Mouse (Mus musculus) midbrain, embryonic 12.5 days (tissue): ENCODE results near the gene Ufc1. TPM values are rescaled to one million over a fixed set of nuclear protein-coding genes. Genes with fewer than 3 reads are reported as not detected.
"Not testable (repeated sequence)": the region's sequence is repeated elsewhere in the genome, so short reads cannot be mapped to it uniquely, and the experiment has no call there.

ENCODE experiments used
- ATAC-seq: fragments of 200-750 bp; cut with Nextera tagmentation; 2 replicates; pipeline ENCODE4 v1.8.0; 2017; ENCODE audit warnings: low read depth, moderate TSS enrichment, moderate library complexity; ENCODE audit not compliant: low FRiP score
- H3K27ac ChIP-seq: fragments of 300-500 bp; sonication (generic); replicated peaks from 2 replicates; pipeline ENCODE4 v1.5.1; 2016; ENCODE audit warnings: mild to moderate bottlenecking
- H3K27me3 ChIP-seq: fragments of 300-500 bp; sonication (generic); 2 replicates; pipeline ENCODE4 v1.6.1; 2016; ENCODE audit warnings: mild to moderate bottlenecking
- H3K36me3 ChIP-seq: fragments of 300-500 bp; sonication (generic); 2 replicates; pipeline ENCODE4 v1.6.1; 2016
- H3K4me1 ChIP-seq: fragments of 300-500 bp; sonication (generic); 2 replicates; pipeline ENCODE4 v1.6.1; 2016
- H3K4me2 ChIP-seq: fragments of 300-500 bp; sonication (generic); replicated peaks from 2 replicates; pipeline ENCODE4 v1.6.1; 2016; ENCODE audit warnings: mild to moderate bottlenecking, moderate library complexity
- H3K4me3 ChIP-seq: fragments of 300-500 bp; sonication (generic); 2 replicates; pipeline ENCODE4 v1.5.1; 2016; ENCODE audit warnings: mild to moderate bottlenecking
- H3K9ac ChIP-seq: fragments of 300-500 bp; sonication (generic); replicated peaks from 2 replicates; pipeline ENCODE4 v1.6.1; 2016; ENCODE audit warnings: mild to moderate bottlenecking, moderate library complexity
- H3K9me3 ChIP-seq: fragments of 300-500 bp; sonication (generic); 2 replicates; pipeline ENCODE4 v1.6.1; 2016; ENCODE audit warnings: mild to moderate bottlenecking
- WGBS: fragments of 180-500 bp; shearing (Covaris S2); methylation state at CpG from one replicate; pipeline ENCODE4 v1.1.7; 2016; 5-methylcytosine and 5-hydroxymethylcytosine counted together
- polyA plus RNA-seq: library from polyadenylated mRNA; unstranded; fragments of >200 nt; fragmentation: Nextera tagmentation; extraction: Ambion mirVana; gene quantifications from 2 replicates; pipeline ENCODE4 v1.2.1, GENCODE M21; 2016

The Ufc1 gene
- 106 TPM in 2 replicates for polyA plus RNA-seq

- peak within 1 kb of the TSS; percentile 79 for H3K4me3 ChIP-seq
- H3K9me3 ChIP-seq = no peaks in the 10 kb centered on the region
- H3K27ac ChIP-seq = peak within 1 kb of the TSS; percentile 93
- ATAC-seq = peak; percentile 82
- H3K4me2 ChIP-seq = peak within 1 kb of the TSS; percentile 74
- peaks cover 5% of the 10 kb centered on the region; the same call in 1 of the 2 replicates for H3K36me3 ChIP-seq
- peak within 1 kb of the TSS; percentile 78 for H3K9ac ChIP-seq
- under 1% methylated on average over 42 of the region's 42 CpGs for WGBS
- peaks cover 9% of the 10 kb centered on the region; the same call in 1 of the 2 replicates for H3K4me1 ChIP-seq
- peaks cover 28% of the 10 kb centered on the region for H3K27me3 ChIP-seq
These were observed at the start of gene Ufc1 for GRCm38 (mm10) chr1:171294298-171295062. Ufc1 (minus strand) TSS chr1:171295024.

- Histone ChIP-seq H3K4me3 (no peak overlapping the region), H3K27me3 (no peaks in the 10 kb centered on the region), H3K27ac (no peak overlapping the region), H3K9me3 (peaks cover 6% of the 10 kb centered on the region; the same call in 1 of the 2 replicates), H3K36me3 (peaks cover 45% of the 10 kb centered on the region), H3K4me2 (peak overlapping the region; percentile 82), H3K4me1 (peaks cover 30% of the 10 kb centered on the region), H3K9ac (no peak overlapping the region)
- ATAC-seq = no peak
- 85% methylated on average over 8 of the region's 9 CpGs for WGBS
These were observed 49.3 kb upstream of the Ufc1 start for GRCm38 (mm10) chr1:171343922-171344677.

GRCm38 (mm10) chr1:171342262-171343207 lies 47.7 kb upstream of the Ufc1 start:
- Histone ChIP-seq H3K4me1 (peaks cover 30% of the 10 kb centered on the region), H3K36me3 (peaks cover 60% of the 10 kb centered on the region), H3K4me2 (no peak overlapping the region), H3K9me3 (peaks cover 6% of the 10 kb centered on the region; the same call in 1 of the 2 replicates), H3K9ac (no peak overlapping the region), H3K4me3 (no peak overlapping the region), H3K27me3 (no peaks in the 10 kb centered on the region), H3K27ac (no peak overlapping the region)
- no peak for ATAC-seq
- WGBS = 95% methylated on average over 16 of the region's 16 CpGs

GRCm38 (mm10) chr1:171330216-171330560 lies 35.4 kb upstream of the Ufc1 start:
- H3K9me3 ChIP-seq = no peaks in the 10 kb centered on the region
- WGBS = 2% methylated on average over 4 of the region's 4 CpGs
- ATAC-seq = no peak; the same call in 1 of the 2 replicates

GRCm38 (mm10) chr1:171329433-171330215 lies 34.8 kb upstream of the Ufc1 start:
- Histone ChIP-seq H3K4me1 (peaks cover 38% of the 10 kb centered on the region), H3K4me3 (peak overlapping the region; percentile 88), H3K27ac (peak overlapping the region; percentile 98), H3K4me2 (peak overlapping the region; percentile 78), H3K9ac (peak overlapping the region; percentile 85), H3K36me3 (peaks cover 5% of the 10 kb centered on the region; the same call in 1 of the 2 replicates), H3K9me3 (no peaks in the 10 kb centered on the region), H3K27me3 (no peaks in the 10 kb centered on the region)
- WGBS = 1% methylated on average over 54 of the region's 61 CpGs
- peak; percentile 90 for ATAC-seq

More at GRCm38 (mm10) chr1:171330216-171330560, 35.4 kb upstream of the Ufc1 start:
- Histone ChIP-seq H3K9ac (peak overlapping the region; percentile 85), H3K27ac (peak overlapping the region; percentile 98), H3K4me2 (peak overlapping the region; percentile 78), H3K4me1 (peaks cover 38% of the 10 kb centered on the region), H3K27me3 (no peaks in the 10 kb centered on the region), H3K36me3 (peaks cover 8% of the 10 kb centered on the region; the same call in 1 of the 2 replicates), H3K4me3 (peak overlapping the region; percentile 88)

- Histone ChIP-seq H3K27ac (peak within 1 kb of the TSS; percentile 98), H3K4me1 (peaks cover 38% of the 10 kb centered on the region)
These were observed 34.1 kb upstream of the Ufc1 start, which contains the start of gene Dedd for GRCm38 (mm10) chr1:171328839-171329432. Dedd (plus strand) TSS chr1:171329145.

GRCm38 (mm10) chr1:171328244-171328643 lies 33.4 kb upstream of the Ufc1 start:
- ATAC-seq = no peak
- H3K9me3 ChIP-seq = no peaks in the 10 kb centered on the region
- no peaks in the 10 kb centered on the region for H3K27me3 ChIP-seq
- peak overlapping the region; percentile 85 for H3K9ac ChIP-seq
- peak overlapping the region; percentile 98 for H3K27ac ChIP-seq
- H3K4me2 ChIP-seq = peak overlapping the region; percentile 78
- H3K4me3 ChIP-seq = peak overlapping the region; percentile 88
- H3K4me1 ChIP-seq = peaks cover 34% of the 10 kb centered on the region
- WGBS = 43% methylated on average over 9 of the region's 9 CpGs
- 0 out of 2 replicates have a peak, but pooled peaks cover 3% of the 10 kb centered on the region for H3K36me3 ChIP-seq

More at GRCm38 (mm10) chr1:171328839-171329432, 34.1 kb upstream of the Ufc1 start, which contains the start of gene Dedd:
- peak within 1 kb of the TSS; percentile 78 for H3K4me2 ChIP-seq
- under 1% methylated on average over 46 of the region's 48 CpGs for WGBS
- peak within 1 kb of the TSS; percentile 88 for H3K4me3 ChIP-seq
- H3K27me3 ChIP-seq = no peaks in the 10 kb centered on the region
- ATAC-seq = peak; percentile 95
- 0 out of 2 replicates have a peak, but pooled peaks cover 3% of the 10 kb centered on the region for H3K36me3 ChIP-seq
- peak within 1 kb of the TSS; percentile 85 for H3K9ac ChIP-seq
- no peaks in the 10 kb centered on the region for H3K9me3 ChIP-seq

- H3K4me3 ChIP-seq, H3K9me3 ChIP-seq, H3K27me3 ChIP-seq, H3K9ac ChIP-seq, H3K27ac ChIP-seq, H3K4me2 ChIP-seq, H3K36me3 ChIP-seq, ATAC-seq: not testable (repeated sequence)
- H3K4me1 ChIP-seq = peaks cover 28% of the 10 kb centered on the region
- 90% methylated on average over 4 of the region's 4 CpGs for WGBS
These were observed 31.8 kb upstream of the Ufc1 start for GRCm38 (mm10) chr1:171326588-171326987.

- Histone ChIP-seq H3K36me3 (no peaks in the 10 kb centered on the region), H3K27ac (no peak overlapping the region), H3K27me3 (no peaks in the 10 kb centered on the region), H3K9me3 (no peaks in the 10 kb centered on the region), H3K9ac (no peak overlapping the region), H3K4me3 (no peak overlapping the region), H3K4me1 (peaks cover 19% of the 10 kb centered on the region), H3K4me2 (no peak overlapping the region)
- WGBS = 89% methylated on average over 2 of the region's 2 CpGs
- no peak for ATAC-seq
These were observed 30.7 kb upstream of the Ufc1 start for GRCm38 (mm10) chr1:171325571-171325970.

- Histone ChIP-seq H3K36me3 (no peaks in the 10 kb centered on the region), H3K27ac (no peak overlapping the region), H3K9me3 (no peaks in the 10 kb centered on the region), H3K4me2 (no peak overlapping the region), H3K4me3 (no peak overlapping the region), H3K9ac (no peak overlapping the region), H3K27me3 (no peaks in the 10 kb centered on the region), H3K4me1 (no peaks in the 10 kb centered on the region)
- WGBS = 85% methylated on average over 1 of the region's 1 CpGs
- no peak for ATAC-seq
These were observed 27.2 kb upstream of the Ufc1 start for GRCm38 (mm10) chr1:171322012-171322411.
